Mouse (Mus musculus): ENCODE data around the gene Pim1. TPM values are rescaled to one million over a fixed set of nuclear protein-coding genes. Genes with fewer than 3 reads are reported as not detected.

Pim1 gene
- total RNA-seq, 1 experiment = 82.0 TPM

DNA sequence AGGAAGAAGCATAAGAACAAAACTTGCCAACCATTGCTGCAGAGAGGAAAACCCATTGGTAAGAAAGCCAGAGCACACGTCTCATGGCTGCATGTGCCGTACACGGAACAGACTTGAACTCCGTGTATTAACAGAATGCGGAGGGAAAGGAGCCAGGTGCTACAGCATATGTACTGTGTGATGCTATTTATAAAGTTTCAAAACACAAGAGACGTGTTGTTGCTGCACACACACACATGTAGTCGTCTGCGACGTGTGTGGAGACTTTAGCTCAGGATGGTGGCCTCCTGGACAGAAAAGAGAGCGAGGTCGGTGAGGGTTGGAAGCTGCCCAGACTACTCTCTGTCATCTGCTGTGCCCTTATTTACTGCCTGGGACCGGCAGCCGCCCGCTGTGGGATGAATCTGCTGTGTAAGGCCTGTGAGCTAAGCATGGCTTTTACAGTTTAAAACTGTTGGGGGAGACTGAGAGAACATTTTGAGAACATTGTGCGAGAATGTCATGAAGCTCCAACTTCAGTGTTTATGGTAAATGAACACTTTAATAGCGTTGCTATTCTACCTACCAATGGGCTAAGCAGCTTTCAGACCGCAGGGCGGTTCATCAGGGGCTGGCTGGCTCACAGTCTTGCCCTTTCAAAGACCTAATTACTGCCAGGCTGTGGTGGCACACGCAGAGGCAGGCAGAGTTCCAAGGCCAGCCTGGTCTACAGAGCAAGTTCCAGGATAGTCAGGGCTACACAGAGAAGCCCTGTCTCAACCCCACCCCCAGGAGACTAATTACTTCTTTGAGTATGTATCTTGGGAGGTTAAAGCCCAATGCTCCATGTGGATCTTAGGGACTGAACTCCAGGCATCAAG, 52.5 kb downstream of the Pim1 start:
- H3K36me3 ChIP-seq (ENCODE audit: control insufficient read depth, insufficient read depth, low read length, poor library complexity, severe bottlenecking) = no peaks in the 10 kb centered on the region
- H3K27ac ChIP-seq (ENCODE audit: insufficient read depth, low read depth, low read length, poor library complexity, severe bottlenecking) = no peak overlapping the region
- H3K4me1 ChIP-seq (ENCODE audit: control insufficient read depth in 2 of 2, insufficient read depth in 2 of 2, low read length in 2 of 2, poor library complexity in 1 of 2) = peaks cover 0 to 4% of the 10 kb centered on the region in 2 experiments; a peak in 1 of 4 replicates
- H3K9me3 ChIP-seq (ENCODE audit: control insufficient read depth, insufficient read depth, low read depth, low read length) = no peaks in the 10 kb centered on the region
- TF ChIP-seq CHD2 (IDR thresholded peaks at IDR 0.05; ENCODE audit: low read depth, low read length) (no peak), ZC3H11A (IDR thresholded peaks at IDR 0.05; ENCODE audit: borderline replicate concordance, low read depth, low read length) (no peak), ZNF384 (IDR thresholded peaks at IDR 0.05; ENCODE audit: low read depth, low read length) (no peak), MAFK (IDR thresholded peaks at IDR 0.05; ENCODE audit: insufficient read depth, low read depth, low read length) (no peak), HCFC1 (IDR thresholded peaks at IDR 0.05; ENCODE audit: borderline replicate concordance, insufficient read depth, low read length) (no peak)
- in situ Hi-C loops (cut with MboI; ENCODE audit: low sequenced_read_pairs in 2 of 2, unreplicated experiment in 2 of 2) = no loop called here
- no peak for DNase-seq (ENCODE audit: low read depth, low spot score)
- H3K9ac ChIP-seq (ENCODE audit: insufficient read depth, low read depth, low read length, poor library complexity, severe bottlenecking) = no peak overlapping the region
- no peak overlapping the region for H3K4me3 ChIP-seq (ENCODE audit: insufficient read depth in 1 of 2, low read depth in 1 of 2, low read length in 2 of 2, poor library complexity in 1 of 2, severe bottlenecking in 1 of 2)

DNA sequence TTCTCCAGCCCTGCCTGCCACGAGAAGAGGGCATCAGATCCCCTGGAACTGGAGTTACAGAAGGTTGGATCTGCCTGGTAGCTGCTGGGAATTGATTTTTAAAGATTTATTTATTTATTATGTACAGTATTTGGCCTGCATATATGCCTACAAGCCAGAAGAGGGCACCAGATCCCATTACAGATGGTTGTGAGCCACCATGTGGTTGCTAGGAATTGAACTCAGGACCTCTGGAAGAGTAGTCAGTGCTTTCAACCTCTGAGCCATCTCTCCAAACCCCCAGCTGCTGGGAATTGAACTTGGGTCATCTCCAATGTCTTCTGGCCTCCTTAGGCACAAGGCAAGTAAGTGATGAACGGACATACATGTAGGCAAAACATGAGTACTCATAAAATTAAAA, 53.5 kb downstream of the Pim1 start:
- H3K27ac ChIP-seq (ENCODE audit: insufficient read depth, low read depth, low read length, poor library complexity, severe bottlenecking) = no peak overlapping the region
- no peak overlapping the region for H3K9ac ChIP-seq (ENCODE audit: insufficient read depth, low read depth, low read length, poor library complexity, severe bottlenecking)
- TF ChIP-seq ZC3H11A (IDR thresholded peaks at IDR 0.05; ENCODE audit: borderline replicate concordance, low read depth, low read length) = no peak
- TF ChIP-seq CHD2 (IDR thresholded peaks at IDR 0.05; ENCODE audit: low read depth, low read length) = no peak
- TF ChIP-seq ZNF384 (IDR thresholded peaks at IDR 0.05; ENCODE audit: low read depth, low read length) = no peak
- no peak for TF ChIP-seq HCFC1 (IDR thresholded peaks at IDR 0.05; ENCODE audit: borderline replicate concordance, insufficient read depth, low read length)
- no peak for TF ChIP-seq MAFK (IDR thresholded peaks at IDR 0.05; ENCODE audit: insufficient read depth, low read depth, low read length)
- DNase-seq (ENCODE audit: low read depth, low spot score) = no peak
- no peaks in the 10 kb centered on the region for H3K36me3 ChIP-seq (ENCODE audit: control insufficient read depth, insufficient read depth, low read length, poor library complexity, severe bottlenecking)
- in situ Hi-C loops (cut with MboI; ENCODE audit: low sequenced_read_pairs in 2 of 2, unreplicated experiment in 2 of 2) = no loop called here
- peaks cover 0 to 5% of the 10 kb centered on the region in 2 experiments; a peak in 2 of 4 replicates for H3K4me1 ChIP-seq (ENCODE audit: control insufficient read depth in 2 of 2, insufficient read depth in 2 of 2, low read length in 2 of 2, poor library complexity in 1 of 2)
- H3K9me3 ChIP-seq (ENCODE audit: control insufficient read depth, insufficient read depth, low read depth, low read length) = no peaks in the 10 kb centered on the region
- no peak overlapping the region for H3K4me3 ChIP-seq (ENCODE audit: insufficient read depth in 1 of 2, low read depth in 1 of 2, low read length in 2 of 2, poor library complexity in 1 of 2, severe bottlenecking in 1 of 2)

DNA sequence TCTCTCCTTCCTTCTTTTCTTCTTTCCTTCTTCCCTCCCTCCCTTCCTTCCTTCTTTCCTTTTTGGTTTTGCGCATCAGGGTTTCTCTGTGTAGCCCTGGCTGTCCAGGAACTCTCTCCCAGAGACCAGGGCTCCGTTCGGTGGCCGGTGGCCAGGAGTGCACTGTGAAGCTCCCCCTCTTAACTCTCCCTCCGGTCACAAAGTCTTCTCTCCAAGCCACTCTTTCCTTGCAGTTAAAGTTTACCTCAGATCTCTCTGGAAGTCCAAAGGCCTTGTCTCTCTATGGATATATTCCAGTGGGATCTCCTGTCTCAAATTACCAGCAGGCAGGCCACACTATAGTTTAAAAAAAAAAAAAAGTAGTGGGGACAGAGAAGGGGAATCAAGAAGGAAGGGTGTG, 54.7 kb downstream of the Pim1 start:
- Histone ChIP-seq H3K27ac (ENCODE audit: insufficient read depth, low read depth, low read length, poor library complexity, severe bottlenecking) (no peak overlapping the region), H3K4me1 (ENCODE audit: control insufficient read depth in 2 of 2, insufficient read depth in 2 of 2, low read length in 2 of 2, poor library complexity in 1 of 2) (peaks cover 0 to 5% of the 10 kb centered on the region in 2 experiments; a peak in 2 of 4 replicates), H3K9ac (ENCODE audit: insufficient read depth, low read depth, low read length, poor library complexity, severe bottlenecking) (no peak overlapping the region), H3K9me3 (ENCODE audit: control insufficient read depth, insufficient read depth, low read depth, low read length) (no peaks in the 10 kb centered on the region), H3K4me3 (ENCODE audit: insufficient read depth in 1 of 2, low read depth in 1 of 2, low read length in 2 of 2, poor library complexity in 1 of 2, severe bottlenecking in 1 of 2) (no peak overlapping the region), H3K36me3 (ENCODE audit: control insufficient read depth, insufficient read depth, low read length, poor library complexity, severe bottlenecking) (no peaks in the 10 kb centered on the region)
- TF ChIP-seq CHD2 (IDR thresholded peaks at IDR 0.05; ENCODE audit: low read depth, low read length) = no peak
- TF ChIP-seq HCFC1 (IDR thresholded peaks at IDR 0.05; ENCODE audit: borderline replicate concordance, insufficient read depth, low read length) = no peak
- TF ChIP-seq ZNF384 (IDR thresholded peaks at IDR 0.05; ENCODE audit: low read depth, low read length) = no peak
- TF ChIP-seq ZC3H11A (IDR thresholded peaks at IDR 0.05; ENCODE audit: borderline replicate concordance, low read depth, low read length) = no peak
- no peak for TF ChIP-seq MAFK (IDR thresholded peaks at IDR 0.05; ENCODE audit: insufficient read depth, low read depth, low read length)
- in situ Hi-C loops (cut with MboI; ENCODE audit: low sequenced_read_pairs in 2 of 2, unreplicated experiment in 2 of 2) = no loop called here
- no peak for DNase-seq (ENCODE audit: low read depth, low spot score)

Other genes with a start within 250 kb of the Pim1 start
- 134 and 157 TPM in 2 replicates for gene Ppil1, start 226.6 kb upstream of the Pim1 start, total RNA-seq (2012; rRNA removed)
- 50.9 and 54.5 TPM in 2 replicates for gene BC004004, start 222.0 kb upstream of the Pim1 start, total RNA-seq (2012; rRNA removed)
- gene Pi16, start 173.1 kb upstream of the Pim1 start, total RNA-seq (2012; rRNA removed) = 0.37 and 0.71 TPM in 2 replicates
- gene Mtch1, start 142.8 kb upstream of the Pim1 start, total RNA-seq (2012; rRNA removed) = 187 and 217 TPM in 2 replicates
- 1.9 and 3.8 TPM in 2 replicates for gene Fgd2, start 129.8 kb upstream of the Pim1 start, total RNA-seq (2012; rRNA removed)
- 18.3 TPM in 2 replicates for gene Gm17657, start 58.9 kb downstream of the Pim1 start, total RNA-seq (2012; rRNA removed)
- 8.3 and 8.6 TPM in 2 replicates for gene Tbc1d22b, start 59.0 kb downstream of the Pim1 start, total RNA-seq (2012; rRNA removed)
- gene Tmem217, start 61.6 kb downstream of the Pim1 start, total RNA-seq (2012; rRNA removed) = 0.31 and 0.53 TPM in 2 replicates
- 30.0 and 37.2 TPM in 2 replicates for gene Rnf8, start 124.0 kb downstream of the Pim1 start, total RNA-seq (2012; rRNA removed)
- 8.6 and 10.2 TPM in 2 replicates for gene Gm28043, start 124.1 kb downstream of the Pim1 start, total RNA-seq (2012; rRNA removed)
- 130 and 183 TPM in 2 replicates for gene Cmtr1, start 169.8 kb downstream of the Pim1 start, total RNA-seq (2012; rRNA removed)
- gene Ccdc167, start 226.3 kb downstream of the Pim1 start, total RNA-seq (2012; rRNA removed) = 13.4 and 19.2 TPM in 2 replicates

Data from ES-E14 (cell line).